Mouse (Mus musculus) forebrain, embryonic 14.5 days (tissue): Measurements from ENCODE around the gene Vegfb. TPM values are rescaled to one million over a fixed set of nuclear protein-coding genes. Genes with fewer than 3 reads are reported as not detected.
A peak's percentile ranks its signal among the peaks of the same experiment; 100 is the strongest.
"Not testable (repeated sequence)": the region's sequence is repeated elsewhere in the genome, so short reads cannot be mapped to it uniquely, and the experiment has no call there.

Source experiments
- ATAC-seq: fragments of 200-750 bp; cut with Nextera tagmentation; 2 replicates; pipeline ENCODE4 v1.8.0; 2017; ENCODE audit warnings: mild to moderate bottlenecking, moderate library complexity
- DNase-seq: peaks from one replicate; pipeline ENCODE4 v3.0.0-alpha.2; 2015; ENCODE audit warnings: low spot score
- H3K27ac ChIP-seq: fragments of 300-500 bp; sonication (generic); 2 replicates; pipeline ENCODE4 v1.5.1; 2014; ENCODE audit warnings: low read depth, mild to moderate bottlenecking, control low read depth, low read length, moderate library complexity
- H3K27me3 ChIP-seq: fragments of 300-500 bp; sonication (generic); replicated peaks from 2 replicates; pipeline ENCODE4 v1.6.1; 2014; ENCODE audit warnings: low read length, control low read depth, mixed read lengths; ENCODE audit not compliant: control insufficient read depth, insufficient read depth
- H3K36me3 ChIP-seq: fragments of 300-500 bp; sonication (generic); 2 replicates; pipeline ENCODE4 v1.6.1; 2014; ENCODE audit warnings: low read length, control low read depth; ENCODE audit not compliant: control insufficient read depth, insufficient read depth
- H3K4me1 ChIP-seq: fragments of 300-500 bp; sonication (generic); 2 replicates; pipeline ENCODE4 v1.6.1; 2014; ENCODE audit warnings: antibody characterized with exemption, low read length, control low read depth; ENCODE audit not compliant: control insufficient read depth, insufficient read depth
- H3K4me2 ChIP-seq: fragments of 300-500 bp; sonication (generic); 2 replicates; pipeline ENCODE4 v1.6.1; 2014; ENCODE audit warnings: mild to moderate bottlenecking, control low read depth, low read length
- H3K4me3 ChIP-seq: fragments of 300-500 bp; sonication (generic); 2 replicates; pipeline ENCODE4 v1.5.1; 2014; ENCODE audit warnings: low read depth, low read length, control low read depth
- H3K9ac ChIP-seq: fragments of 300-500 bp; sonication (generic); 2 replicates; pipeline ENCODE4 v1.6.1; 2014; ENCODE audit warnings: mild to moderate bottlenecking, low read length, control low read depth, moderate library complexity
- H3K9me3 ChIP-seq: fragments of 300-500 bp; sonication (generic); replicated peaks from 2 replicates; pipeline ENCODE4 v1.6.1; 2016; ENCODE audit warnings: low read length, control low read depth, mixed read lengths; ENCODE audit not compliant: control insufficient read depth
- WGBS: fragments of 180-500 bp; shearing (Covaris S2); extraction: QIAGEN DNeasy Blood & Tissue Kit; methylation state at CpG from one replicate; pipeline ENCODE4 v1.1.7; 2014; 5-methylcytosine and 5-hydroxymethylcytosine counted together
- polyA plus RNA-seq: library from polyadenylated mRNA; unstranded; fragments of >200 nt; fragmentation: Nextera tagmentation; extraction: Ambion mirVana; gene quantifications from 2 replicates; pipeline ENCODE4 v1.2.1, GENCODE M21; 2014

Vegfb gene
- polyA plus RNA-seq, 1 experiment from 2014 or later: 24.5 TPM

GRCm38 (mm10) chr19:6994002-6994401, 6.6 kb upstream of the Vegfb start:
- Histone ChIP-seq H3K9ac (no peak overlapping the region), H3K27ac (no peak overlapping the region), H3K27me3 (no peaks in the 10 kb centered on the region), H3K4me1 (peaks cover 24% of the 10 kb centered on the region), H3K4me3 (no peak overlapping the region), H3K4me2 (no peak overlapping the region), H3K36me3 (peaks cover 1% of the 10 kb centered on the region), H3K9me3 (no peaks in the 10 kb centered on the region)
- DNase-seq (no peak), ATAC-seq (no peak)
- 82% methylated on average over 8 of the region's 8 CpGs for WGBS

DNA sequence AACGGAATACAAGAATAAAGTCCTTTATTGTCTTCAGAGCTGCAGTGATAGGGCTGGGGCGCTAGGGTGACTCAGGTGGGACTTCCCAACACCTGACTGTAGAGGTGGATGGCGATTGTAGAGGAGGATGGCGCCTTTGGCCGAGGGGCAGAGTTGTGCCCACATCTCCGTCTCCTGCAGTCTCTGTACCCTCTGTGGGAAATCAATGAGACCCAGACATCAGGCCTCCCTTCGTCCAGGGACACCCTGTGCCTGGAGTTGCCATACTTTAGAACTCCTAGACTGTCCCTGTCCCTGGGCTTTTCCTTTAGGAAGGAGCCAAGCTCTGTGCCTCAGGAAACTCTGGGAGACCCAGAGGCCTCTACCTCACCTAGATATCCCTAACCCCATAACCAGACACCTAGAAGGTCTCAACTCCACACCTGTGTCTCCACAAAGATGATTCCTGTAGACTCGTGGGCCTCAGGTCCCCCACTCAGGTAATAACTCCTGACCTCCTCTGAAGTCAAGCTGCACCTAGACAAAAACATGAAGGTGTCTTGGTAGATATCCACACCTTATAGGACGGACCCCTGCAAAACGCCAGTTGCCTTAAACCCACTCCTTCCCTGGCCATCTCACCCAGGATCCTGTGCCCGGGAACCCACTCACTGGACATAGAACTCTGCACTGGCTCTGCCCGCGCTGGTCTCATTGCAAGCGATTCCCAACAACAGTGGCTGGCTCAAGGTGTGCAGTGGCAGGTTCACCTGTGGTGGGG, 5.7 kb upstream of the Vegfb start:
- 57% methylated on average over 14 of the region's 14 CpGs for WGBS
- ATAC-seq: no peak; the same call in 1 of the 2 replicates
- H3K27me3 ChIP-seq: no peaks in the 10 kb centered on the region

DNA sequence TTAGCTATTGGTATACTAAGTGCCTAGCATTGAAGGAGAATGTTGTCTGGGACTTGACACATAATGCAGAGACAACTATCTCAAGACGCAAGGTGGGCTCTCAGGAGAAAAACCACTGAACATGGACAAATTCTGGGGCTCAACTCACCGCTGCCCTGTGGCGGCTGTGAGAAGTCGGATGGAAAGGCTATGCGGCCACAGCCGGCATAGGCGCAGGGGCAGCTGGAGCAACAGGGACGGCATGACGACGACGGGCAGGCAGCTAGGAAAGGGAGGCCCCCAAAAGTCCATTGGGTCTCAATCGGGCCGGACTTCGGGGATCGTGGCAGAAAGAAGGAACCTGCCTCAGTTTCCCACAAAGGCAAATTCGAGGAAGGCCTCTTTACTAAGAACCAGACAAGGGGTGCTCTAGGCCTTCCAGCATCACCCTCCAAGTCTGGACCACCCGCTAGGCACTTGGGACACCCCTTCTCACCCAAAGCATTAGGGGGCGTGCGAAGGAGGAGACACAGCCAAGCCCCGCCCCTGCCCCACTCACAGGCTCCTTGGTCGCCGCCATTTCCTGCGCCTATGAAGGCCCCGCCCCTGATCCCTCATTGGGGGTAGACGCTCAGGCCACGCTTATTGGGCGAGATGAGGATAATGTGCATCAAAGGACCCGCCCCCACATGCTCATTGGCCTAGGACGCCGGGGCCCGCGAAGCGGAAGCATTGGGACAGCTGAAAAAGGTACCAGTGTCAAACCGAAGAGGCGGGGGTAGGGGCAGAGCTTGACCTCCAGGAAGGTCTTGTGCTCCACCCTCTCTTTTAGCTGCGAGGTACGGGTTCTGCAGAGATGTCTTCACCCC, 4.8 kb upstream of the Vegfb start, which contains the start of gene Dnajc4:
Gene Dnajc4, minus strand, starts transcription at position 562 of the 848 bp plus-strand sequence.
- Histone ChIP-seq H3K9ac (peak within 1 kb of the TSS; percentile 75), H3K4me2 (peak within 1 kb of the TSS; percentile 66), H3K9me3 (no peaks in the 10 kb centered on the region), H3K27me3 (no peaks in the 10 kb centered on the region), H3K4me1 (peaks cover 29% of the 10 kb centered on the region), H3K4me3 (peak within 1 kb of the TSS; percentile 45), H3K27ac (peak within 1 kb of the TSS; percentile 16; the same call in 1 of the 2 replicates), H3K36me3 (no peaks in the 10 kb centered on the region)
- peak; percentile 99 for DNase-seq
- peak; percentile 96 for ATAC-seq
- 3% methylated on average over 37 of the region's 37 CpGs for WGBS

More for the DNA sequence above, 5.7 kb upstream of the Vegfb start:
- Histone ChIP-seq H3K4me3 (peak overlapping the region; percentile 45), H3K36me3 (no peaks in the 10 kb centered on the region), H3K9me3 (no peaks in the 10 kb centered on the region), H3K4me1 (peaks cover 25% of the 10 kb centered on the region), H3K27ac (peak overlapping the region; percentile 16; the same call in 1 of the 2 replicates), H3K4me2 (peak overlapping the region; percentile 66), H3K9ac (peak overlapping the region; percentile 75)
- no peak for DNase-seq

DNA sequence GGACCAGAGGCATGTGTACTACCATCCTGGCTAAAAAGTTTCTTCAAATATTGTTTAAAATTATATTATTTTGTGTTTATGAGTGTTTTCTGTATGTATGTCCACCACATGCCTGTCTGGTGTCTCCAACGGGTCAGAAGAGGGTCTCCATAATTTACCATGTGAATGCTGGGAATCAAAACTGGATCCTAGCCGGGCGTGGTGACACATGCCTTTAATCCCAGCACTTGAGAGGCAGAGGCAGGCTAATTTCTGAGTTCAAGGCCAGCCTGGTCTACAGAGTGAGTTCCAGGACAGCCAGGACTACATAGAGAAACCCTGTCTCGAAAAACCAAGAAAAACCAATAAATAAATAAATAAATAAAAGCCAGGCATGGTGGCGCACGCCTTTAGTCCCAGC, 3.7 kb upstream of the Vegfb start:
- 91% methylated on average over 6 of the region's 6 CpGs for WGBS
- not testable (repeated sequence) for H3K9me3 ChIP-seq, H3K36me3 ChIP-seq, H3K27me3 ChIP-seq, ATAC-seq, H3K9ac ChIP-seq, DNase-seq, H3K4me3 ChIP-seq, H3K27ac ChIP-seq
- Histone ChIP-seq H3K4me1 (peaks cover 27% of the 10 kb centered on the region), H3K4me2 (peak overlapping the region; percentile 66; the same call in 1 of the 2 replicates)

DNA sequence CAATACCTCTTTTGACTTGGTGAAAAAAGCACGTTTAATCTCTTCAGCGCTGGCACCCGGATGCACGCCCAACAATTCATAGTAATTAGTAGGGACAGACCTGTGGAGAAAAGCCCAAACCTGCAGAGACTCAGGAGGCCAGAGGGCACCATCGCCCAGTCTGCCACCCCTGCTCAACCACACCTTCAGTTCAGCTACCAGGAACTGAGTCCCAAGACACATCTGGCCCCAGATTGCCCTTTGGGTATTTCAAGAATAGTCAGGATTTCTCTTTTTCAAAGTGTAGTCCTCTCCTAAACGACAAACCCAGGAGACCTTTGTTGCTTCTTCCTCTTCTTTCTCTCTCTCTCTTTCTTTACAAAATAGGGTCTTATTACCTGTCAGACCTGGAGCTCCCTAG, 3.3 kb upstream of the Vegfb start:
- H3K4me3 ChIP-seq: no peak overlapping the region
- DNase-seq (no peak), ATAC-seq (no peak)
- H3K9ac ChIP-seq: no peak overlapping the region
- no peaks in the 10 kb centered on the region for H3K36me3 ChIP-seq
- WGBS: 85% methylated on average over 6 of the region's 6 CpGs
- peaks cover 30% of the 10 kb centered on the region for H3K4me1 ChIP-seq
- H3K9me3 ChIP-seq: no peaks in the 10 kb centered on the region
- no peak overlapping the region for H3K27ac ChIP-seq
- H3K4me2 ChIP-seq: no peak overlapping the region
- H3K27me3 ChIP-seq: no peaks in the 10 kb centered on the region

DNA sequence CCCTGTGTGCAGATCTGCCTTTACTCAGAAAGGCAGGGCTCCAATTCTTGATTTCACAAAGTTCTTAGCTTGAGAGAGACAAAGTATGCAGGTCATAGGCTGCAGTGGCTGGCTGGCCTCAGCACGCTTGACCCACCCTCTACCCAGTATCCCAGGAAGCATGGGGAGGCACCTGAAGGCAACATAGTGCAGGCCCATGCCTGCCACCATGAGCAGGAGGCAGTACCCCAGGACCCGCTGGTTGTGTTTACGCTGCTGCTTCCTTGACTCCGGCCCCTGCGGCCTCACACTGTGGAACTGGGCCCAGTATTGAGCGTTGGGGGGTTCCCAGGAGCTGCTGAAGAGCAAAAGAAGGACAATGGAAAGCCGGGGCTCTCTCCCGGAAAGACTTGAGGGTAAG, 1.8 kb upstream of the Vegfb start:
- Histone ChIP-seq H3K4me1 (peaks cover 24% of the 10 kb centered on the region), H3K36me3 (0 out of 2 replicates have a peak, but pooled peaks cover 9% of the 10 kb centered on the region), H3K9ac (no peak overlapping the region), H3K27me3 (no peaks in the 10 kb centered on the region), H3K9me3 (no peaks in the 10 kb centered on the region), H3K27ac (no peak overlapping the region), H3K4me3 (no peak overlapping the region), H3K4me2 (no peak overlapping the region)
- no peak for ATAC-seq
- DNase-seq: no peak
- 88% methylated on average over 8 of the region's 8 CpGs for WGBS

DNA sequence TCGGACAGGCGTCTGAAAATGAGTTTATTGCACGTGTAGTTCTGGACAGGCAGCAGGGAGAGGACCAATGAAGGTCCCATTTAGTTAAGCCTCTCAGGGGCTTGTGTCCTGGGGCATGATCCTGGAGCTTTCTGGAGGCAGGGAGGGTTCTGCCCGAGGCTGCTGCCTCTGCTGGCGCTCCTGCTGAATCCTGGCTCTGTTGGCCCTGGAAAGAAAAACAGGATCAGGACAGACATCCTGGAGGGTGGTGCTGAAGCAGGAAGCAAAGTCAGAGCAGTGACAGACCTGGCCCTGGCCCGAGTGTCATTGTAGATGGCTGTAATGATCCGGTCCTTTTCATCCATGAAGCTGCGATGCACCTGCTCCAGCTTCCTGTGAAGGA, 444 bp upstream of the Vegfb start:
- H3K27ac ChIP-seq: 0 out of 2 replicates have a peak overlapping the region, but pooled peaks have one; percentile 75
- H3K4me2 ChIP-seq: peak overlapping the region; percentile 86
- H3K27me3 ChIP-seq: no peaks in the 10 kb centered on the region
- H3K9ac ChIP-seq: peak overlapping the region; percentile 89
- 6% methylated on average over 8 of the region's 8 CpGs for WGBS
- H3K4me3 ChIP-seq: peak overlapping the region; percentile 78
- peaks cover 20% of the 10 kb centered on the region for H3K4me1 ChIP-seq
- no peaks in the 10 kb centered on the region for H3K9me3 ChIP-seq
- 0 out of 2 replicates have a peak, but pooled peaks cover 14% of the 10 kb centered on the region for H3K36me3 ChIP-seq
- no peak for ATAC-seq
- DNase-seq: no peak

DNA sequence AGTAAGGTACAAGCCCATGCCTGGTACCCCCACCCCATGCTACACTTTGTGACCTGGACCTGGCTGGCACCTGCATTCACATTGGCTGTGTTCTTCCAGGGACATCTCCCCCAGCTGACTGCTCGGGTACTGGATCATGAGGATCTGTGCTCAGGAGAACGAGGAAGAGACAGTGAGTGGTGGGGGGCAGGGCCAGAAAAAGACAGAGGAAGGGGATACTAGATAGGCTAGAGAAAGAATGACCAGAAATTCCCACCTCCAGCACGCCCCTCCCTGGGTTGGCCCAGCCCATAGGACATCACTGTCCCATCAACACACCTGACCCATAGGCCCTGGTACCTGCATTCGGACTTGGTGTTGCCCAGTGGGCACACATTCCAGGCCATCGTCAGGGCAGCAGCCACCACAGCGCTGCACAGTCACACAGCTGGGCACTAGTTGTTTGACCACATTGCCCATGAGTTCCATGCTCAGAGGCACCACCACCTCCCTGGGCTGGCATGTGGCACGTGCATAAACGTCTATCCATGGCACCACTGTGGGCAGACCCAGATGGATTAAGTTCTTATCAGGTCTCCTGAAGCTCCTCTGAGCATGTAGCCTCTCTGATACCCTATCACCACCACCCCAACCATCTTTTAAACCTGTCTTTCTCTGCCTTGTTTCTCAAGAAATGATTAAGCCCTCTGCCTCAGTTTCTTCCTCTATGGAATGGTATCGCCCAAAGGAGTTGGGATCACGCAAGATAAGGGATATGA, 1.3 kb downstream of the Vegfb start:
- H3K4me2 ChIP-seq: peak overlapping the region; percentile 86
- peak overlapping the region; percentile 89; the same call in 1 of the 2 replicates for H3K9ac ChIP-seq
- H3K27me3 ChIP-seq: no peaks in the 10 kb centered on the region
- peaks cover 16% of the 10 kb centered on the region for H3K4me1 ChIP-seq
- H3K36me3 ChIP-seq: peaks cover 20% of the 10 kb centered on the region
- ATAC-seq (no peak), DNase-seq (no peak)
- 83% methylated on average over 10 of the region's 10 CpGs for WGBS
- H3K9me3 ChIP-seq: no peaks in the 10 kb centered on the region
- H3K4me3 ChIP-seq: peak overlapping the region; percentile 78
- no peak overlapping the region for H3K27ac ChIP-seq
